Mouse (Mus musculus): ENCODE measurements around the gene 9930111J21Rik2.
"Not testable (repeated sequence)": the region's sequence is repeated elsewhere in the genome, so short reads cannot be mapped to it uniquely, and the experiment has no call there.

9930111J21Rik2 gene

DNA sequence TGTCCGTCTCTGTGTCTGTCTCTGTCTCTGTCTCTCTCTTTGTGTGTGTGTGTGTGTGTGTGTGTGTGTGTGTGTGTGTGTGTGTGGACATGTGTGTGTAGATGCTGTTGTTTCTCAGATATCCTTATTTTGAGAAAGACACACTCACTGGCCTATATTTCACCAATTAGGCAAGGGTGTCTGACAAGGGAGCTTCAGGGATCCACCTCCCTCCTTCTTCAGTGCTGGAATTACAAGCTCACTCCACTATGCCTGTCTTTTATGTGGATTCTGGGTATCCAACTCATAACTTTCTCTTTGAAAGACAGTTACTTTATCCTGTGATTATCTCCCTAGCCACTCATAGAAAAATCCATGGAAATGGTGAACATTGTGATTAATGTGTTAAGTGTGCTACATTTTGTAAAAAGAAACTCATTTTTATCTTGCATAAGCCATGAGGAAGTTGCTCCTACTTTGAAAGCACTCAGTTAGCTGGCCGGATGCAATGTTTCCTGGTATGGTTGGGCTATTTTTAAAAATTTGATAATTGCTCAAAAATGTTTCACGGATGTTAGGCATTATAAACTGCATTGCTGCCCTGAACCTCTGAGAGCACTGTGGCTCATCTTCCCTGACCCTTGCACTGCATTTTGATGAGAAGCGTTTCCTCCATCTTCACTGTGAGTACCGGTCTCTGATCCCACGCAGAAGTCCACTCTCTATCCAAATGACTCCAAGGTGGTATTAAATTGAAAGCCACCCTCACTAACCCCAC is 25.1 kb upstream of the 9930111J21Rik2 start, which contains the start of gene Ifi47:
Gene Ifi47, plus strand, starts transcription at position 587 of the 757 bp plus-strand sequence.
- DNase-seq (ENCODE audit: low spot score), result not testable (repeated sequence)

DNA sequence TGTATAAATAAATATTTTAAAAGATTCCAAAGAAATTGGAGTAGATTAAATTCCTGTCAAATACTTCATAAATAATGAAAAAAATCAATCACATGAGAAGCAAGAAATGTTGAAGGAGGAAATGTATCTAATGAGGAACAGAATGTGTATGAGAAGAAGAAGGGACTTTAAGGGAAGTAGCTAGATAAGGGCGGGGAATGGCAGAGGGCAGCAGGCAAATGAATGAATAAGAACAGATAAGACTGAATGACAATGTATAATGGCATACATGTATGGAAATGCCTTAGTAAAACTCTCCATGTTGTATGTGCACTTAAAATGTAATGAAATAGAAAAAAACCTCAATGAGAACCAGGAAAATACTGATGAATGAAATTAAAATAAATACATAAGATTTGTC is 17.3 kb upstream of the 9930111J21Rik2 start:
- no peak for DNase-seq (ENCODE audit: low spot score)

- peak; percentile 65 for DNase-seq (ENCODE audit: low spot score)
These were observed 12.8 kb upstream of the 9930111J21Rik2 start, which contains the start of gene Tgtp2 for GRCm38 (mm10) chr11:49063713-49064469. Tgtp2 (minus strand) TSS chr11:49064206.

- DNase-seq (ENCODE audit: low spot score), result peak; percentile 47
These were observed 10.8 kb upstream of the 9930111J21Rik2 start for GRCm38 (mm10) chr11:49061865-49062264.

DNA sequence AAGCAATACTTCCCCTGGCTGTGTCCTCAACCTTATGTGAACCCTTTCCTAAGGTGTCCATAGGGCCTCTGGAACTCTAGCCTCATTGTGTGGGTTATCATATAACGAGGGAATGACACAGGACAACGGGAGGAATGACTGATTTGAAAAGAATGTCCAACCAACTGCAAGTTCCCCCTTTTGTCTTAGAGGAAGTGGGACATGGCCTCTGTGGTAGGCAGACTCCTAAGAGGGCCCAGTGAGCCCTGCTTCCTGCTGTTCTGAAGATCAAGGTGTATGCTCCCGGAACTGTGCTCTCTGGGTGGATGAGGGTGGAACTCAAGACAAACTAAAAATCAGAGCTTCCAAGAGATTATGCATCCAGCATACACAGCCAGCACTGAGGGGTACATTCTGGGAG is 9.0 kb upstream of the 9930111J21Rik2 start:
- DNase-seq (ENCODE audit: low spot score), result not testable (repeated sequence)

- DNase-seq (ENCODE audit: low spot score), result not testable (repeated sequence)
These were observed 852 bp upstream of the 9930111J21Rik2 start for GRCm38 (mm10) chr11:49051894-49052293.

DNA sequence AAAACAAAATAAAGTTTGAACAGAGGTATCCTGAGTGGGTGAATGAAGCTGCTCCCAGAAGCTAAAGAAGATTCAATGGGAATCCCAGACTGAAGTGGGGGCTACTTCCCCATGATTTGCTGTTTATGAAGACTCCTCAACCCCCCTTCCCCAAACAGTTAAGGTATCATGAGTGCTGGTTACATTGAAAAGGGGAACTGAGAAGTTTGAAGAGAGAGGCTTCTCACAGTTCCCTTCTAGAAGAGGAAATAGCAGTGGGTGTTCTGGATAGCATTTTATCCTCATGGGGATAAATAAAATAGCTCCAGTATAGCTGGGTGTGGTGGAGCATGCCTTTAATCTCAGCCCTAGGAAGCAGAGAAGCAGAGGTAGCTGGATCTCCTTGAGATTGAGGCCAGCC is 978 bp downstream of the 9930111J21Rik2 start:
- DNase-seq (ENCODE audit: low spot score), result not testable (repeated sequence)

GRCm38 (mm10) chr11:49012074-49012473 is 39.0 kb downstream of the 9930111J21Rik2 start:
- DNase-seq (ENCODE audit: low spot score), result not testable (repeated sequence)

GRCm38 (mm10) chr11:49006785-49007184 is 44.3 kb downstream of the 9930111J21Rik2 start:
- not testable (repeated sequence) for DNase-seq (ENCODE audit: low spot score)

- DNase-seq (ENCODE audit: low spot score), result not testable (repeated sequence)
These were observed 44.7 kb downstream of the 9930111J21Rik2 start for GRCm38 (mm10) chr11:49006317-49006716.

GRCm38 (mm10) chr11:49000411-49000810 is 50.6 kb downstream of the 9930111J21Rik2 start:
- DNase-seq (ENCODE audit: low spot score), result peak; percentile 21

DNA sequence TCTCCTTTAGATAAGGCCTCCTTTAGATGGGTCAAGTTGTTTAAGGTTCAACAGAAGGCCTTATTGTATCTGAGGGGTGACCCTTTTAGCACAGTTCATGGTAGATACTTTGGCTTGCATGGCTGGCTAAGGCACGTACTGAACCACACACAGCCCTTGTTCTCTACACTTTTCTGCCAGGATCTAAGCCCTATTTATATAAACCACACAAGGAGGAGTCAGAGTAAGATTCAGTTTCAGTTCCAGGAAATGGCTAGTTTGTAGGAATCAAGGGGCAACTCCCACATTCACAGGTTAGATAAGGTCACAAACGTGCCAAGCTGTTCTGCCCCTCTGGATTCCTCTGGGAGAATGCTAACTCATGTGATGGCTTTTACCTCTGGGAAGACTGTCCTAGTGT is 57.0 kb downstream of the 9930111J21Rik2 start, which contains the start of gene Tgtp1:
Gene Tgtp1, minus strand, starts transcription at position 155 of the 400 bp plus-strand sequence.
- peak; percentile 55 for DNase-seq (ENCODE audit: low spot score)

DNA sequence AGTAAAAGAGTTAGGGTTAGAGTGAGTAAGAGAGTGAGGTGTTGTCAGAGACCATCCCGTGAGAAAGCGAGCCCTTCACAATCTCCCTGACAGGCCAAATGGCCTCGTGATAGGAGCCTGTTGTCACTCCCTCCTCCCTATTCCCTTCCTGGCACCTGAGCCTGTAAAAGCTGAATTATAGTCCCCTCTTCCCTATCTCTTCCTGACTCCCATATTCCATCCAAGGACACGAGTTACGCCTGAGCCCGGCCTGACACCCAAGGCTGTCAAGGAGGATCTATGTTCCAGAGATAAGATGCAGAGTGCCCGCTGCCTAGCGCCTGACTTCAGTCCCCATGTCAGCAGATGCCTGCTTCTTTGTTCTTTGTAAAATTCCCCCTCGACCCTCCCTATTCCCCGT is 57.7 kb downstream of the 9930111J21Rik2 start:
- not testable (repeated sequence) for DNase-seq (ENCODE audit: low spot score)

GRCm38 (mm10) chr11:48991740-48992520 is 59.1 kb downstream of the 9930111J21Rik2 start, which contains the start of gene Gm12185:
Gm12185 (minus strand) TSS chr11:48992226.
- peak; percentile 56 for DNase-seq (ENCODE audit: low spot score)

GRCm38 (mm10) chr11:48989981-48990380 is 61.1 kb downstream of the 9930111J21Rik2 start:
- DNase-seq (ENCODE audit: low spot score), result not testable (repeated sequence)

DNA sequence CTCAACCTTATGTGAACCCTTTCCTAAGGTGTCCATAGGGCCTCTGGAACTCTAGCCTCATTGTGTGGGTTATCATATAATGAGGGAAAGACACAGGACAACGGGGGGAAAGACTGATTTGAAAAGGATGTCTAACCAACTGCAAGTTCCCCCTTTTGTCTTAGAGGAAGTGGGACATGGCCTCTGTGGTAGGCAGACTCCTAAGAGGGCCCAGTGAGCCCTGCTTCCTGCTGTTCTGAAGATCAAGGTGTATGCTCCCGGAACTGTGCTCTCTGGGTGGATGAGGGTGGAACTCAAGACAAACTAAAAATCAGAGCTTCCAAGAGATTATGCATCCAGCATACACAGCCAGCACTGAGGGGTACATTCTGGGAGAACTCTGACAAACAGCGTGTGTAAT is 62.8 kb downstream of the 9930111J21Rik2 start:
- not testable (repeated sequence) for DNase-seq (ENCODE audit: low spot score)

- not testable (repeated sequence) for DNase-seq (ENCODE audit: low spot score)
These were observed 68.2 kb downstream of the 9930111J21Rik2 start for GRCm38 (mm10) chr11:48982848-48983247.

DNA sequence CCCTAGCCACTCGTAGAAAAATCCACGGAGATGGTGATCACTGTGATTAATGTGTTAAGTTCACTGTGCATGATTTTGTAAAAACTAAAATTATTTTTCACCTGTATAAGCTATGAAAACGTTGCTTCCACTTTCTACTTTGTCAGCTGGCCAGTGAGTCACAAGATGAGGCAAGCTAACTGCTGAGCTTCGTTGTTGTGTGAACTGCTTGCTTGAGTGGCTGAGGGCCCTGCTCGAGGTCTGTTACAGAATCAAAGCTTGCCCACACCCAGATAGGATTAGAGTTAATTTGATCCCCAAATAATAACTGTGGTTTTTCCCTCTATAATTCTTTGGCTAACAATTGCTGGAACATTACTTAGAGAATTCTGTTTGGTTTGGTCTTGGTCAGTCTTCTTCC is 71.0 kb downstream of the 9930111J21Rik2 start:
- not testable (repeated sequence) for DNase-seq (ENCODE audit: low spot score)

- not testable (repeated sequence) for DNase-seq (ENCODE audit: low spot score)
These were observed 71.8 kb downstream of the 9930111J21Rik2 start, which contains the start of gene 9930111J21Rik1 for GRCm38 (mm10) chr11:48979251-48979650. 9930111J21Rik1 (minus strand) TSS chr11:48979398.

DNA sequence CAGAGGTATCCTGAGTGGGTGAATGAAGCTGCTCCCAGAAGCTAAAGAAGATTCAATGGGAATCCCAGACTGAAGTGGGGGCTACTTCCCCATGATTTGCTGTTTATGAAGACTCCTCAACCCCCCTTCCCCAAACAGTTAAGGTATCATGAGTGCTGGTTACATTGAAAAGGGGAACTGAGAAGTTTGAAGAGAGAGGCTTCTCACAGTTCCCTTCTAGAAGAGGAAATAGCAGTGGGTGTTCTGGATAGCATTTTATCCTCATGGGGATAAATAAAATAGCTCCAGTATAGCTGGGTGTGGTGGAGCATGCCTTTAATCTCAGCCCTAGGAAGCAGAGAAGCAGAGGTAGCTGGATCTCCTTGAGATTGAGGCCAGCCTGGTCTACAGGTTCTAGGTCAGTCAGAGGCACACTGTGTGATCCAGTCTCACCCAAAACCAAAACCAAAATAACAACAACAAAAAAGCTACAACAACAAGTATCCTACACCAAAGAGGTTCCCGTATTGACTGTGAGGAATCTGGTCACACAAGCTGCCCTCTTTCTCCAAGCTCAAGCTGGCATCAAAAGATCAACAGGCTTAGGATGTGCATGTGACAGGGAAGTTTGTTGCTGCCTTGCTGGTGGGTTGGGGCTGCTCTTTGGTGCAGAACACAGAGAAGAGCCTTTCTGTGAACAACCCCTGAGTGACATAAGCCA is 72.7 kb downstream of the 9930111J21Rik2 start, which contains the start of gene Olfr56:
Gene Olfr56, plus strand, starts transcription at position 650 of the 700 bp plus-strand sequence.
- DNase-seq (ENCODE audit: low spot score), result not testable (repeated sequence)

GRCm38 (mm10) chr11:48974686-48975085 is 76.4 kb downstream of the 9930111J21Rik2 start:
- DNase-seq (ENCODE audit: low spot score), result not testable (repeated sequence)

Measured in T-cell, adult 2 months (primary cell).